Mouse (Mus musculus): ENCODE results near the gene Krt35. TPM values are rescaled to one million over a fixed set of nuclear protein-coding genes. Genes with fewer than 3 reads are reported as not detected.

The Krt35 gene
- polyA plus RNA-seq (2012; rRNA removed), result not detected in 2 replicates

GRCm38 (mm10) chr11:100096141-100096540 lies at the start of gene Krt35:
Gene Krt35, minus strand, starts transcription at chr11:100096241.

GRCm38 (mm10) chr11:100135731-100136130 lies 39.7 kb upstream of the Krt35 start, which contains the start of gene Krt15:
Gene Krt15, minus strand, starts transcription at chr11:100135928.

GRCm38 (mm10) chr11:100121466-100121865 lies 25.4 kb upstream of the Krt35 start, which contains the start of gene Krt13:
Gene Krt13, minus strand, starts transcription at chr11:100121566.

GRCm38 (mm10) chr11:100105576-100106122 lies 9.6 kb upstream of the Krt35 start, which contains the start of gene Krt36:
Gene Krt36, minus strand, starts transcription at chr11:100105626.

GRCm38 (mm10) chr11:100087861-100088260 lies 8.2 kb downstream of the Krt35 start, which contains the start of gene Krt32:
Gene Krt32, minus strand, starts transcription at chr11:100088226.

GRCm38 (mm10) chr11:100050451-100050850 lies 45.6 kb downstream of the Krt35 start, which contains the start of gene Krt31:
Gene Krt31, minus strand, starts transcription at chr11:100050551.

Other genes starting within 250 kb of the Krt35 start
- 0.09 and 0.10 TPM in 2 replicates for gene Krtap4-16, start 244.6 kb downstream of the Krt35 start, polyA plus RNA-seq (2012; rRNA removed)
- not detected in 2 replicates for gene Gm11568, start 238.3 kb downstream of the Krt35 start, polyA plus RNA-seq (2012; rRNA removed)
- not detected in 2 replicates for gene Gm11559, start 231.8 kb downstream of the Krt35 start, polyA plus RNA-seq (2012; rRNA removed)
- not detected in 2 replicates for gene Krtap9-1, start 222.9 kb downstream of the Krt35 start, polyA plus RNA-seq (2012; rRNA removed)
- not detected in 2 replicates for gene Gm11567, start 217.1 kb downstream of the Krt35 start, polyA plus RNA-seq (2012; rRNA removed)
- not detected in 2 replicates for gene Krtap31-1, start 188.3 kb downstream of the Krt35 start, polyA plus RNA-seq (2012; rRNA removed)
- gene Gm11565, start 181.5 kb downstream of the Krt35 start, polyA plus RNA-seq (2012; rRNA removed), result not detected in 2 replicates
- gene Krtap31-2, start 159.9 kb downstream of the Krt35 start, polyA plus RNA-seq (2012; rRNA removed), result not detected in 2 replicates
- not detected in 2 replicates for gene Krtap9-5, start 147.8 kb downstream of the Krt35 start, polyA plus RNA-seq (2012; rRNA removed)
- gene Krtap29-1, start 117.2 kb downstream of the Krt35 start, polyA plus RNA-seq (2012; rRNA removed), result not detected in 2 replicates
- gene Krtap16-1, start 109.6 kb downstream of the Krt35 start, polyA plus RNA-seq (2012; rRNA removed), result not detected in 2 replicates
- not detected in 2 replicates for gene Krtap17-1, start 102.2 kb downstream of the Krt35 start, polyA plus RNA-seq (2012; rRNA removed)
- gene Krt33a, start 80.0 kb downstream of the Krt35 start, polyA plus RNA-seq (2012; rRNA removed), result not detected in 2 replicates
- gene Krt33b, start 66.4 kb downstream of the Krt35 start, polyA plus RNA-seq (2012; rRNA removed), result not detected in 2 replicates
- gene Krt34, start 54.7 kb downstream of the Krt35 start, polyA plus RNA-seq (2012; rRNA removed), result not detected in 2 replicates
- gene Krt31, start 45.7 kb downstream of the Krt35 start, polyA plus RNA-seq (2012; rRNA removed), result not detected in 2 replicates
- gene Krt32, start 8.0 kb downstream of the Krt35 start, polyA plus RNA-seq (2012; rRNA removed), result not detected in 2 replicates
- gene Krt36, start 9.4 kb upstream of the Krt35 start, polyA plus RNA-seq (2012; rRNA removed), result not detected in 2 replicates
- 0.03 TPM in 1 of 2 replicates, not detected in the other for gene Krt13, start 25.3 kb upstream of the Krt35 start, polyA plus RNA-seq (2012; rRNA removed)
- 0.07 and 0.50 TPM in 2 replicates for gene Krt15, start 39.7 kb upstream of the Krt35 start, polyA plus RNA-seq (2012; rRNA removed)
- 1.4 and 4.5 TPM in 2 replicates for gene Krt19, start 52.4 kb upstream of the Krt35 start, polyA plus RNA-seq (2012; rRNA removed)
- gene Krt9, start 97.0 kb upstream of the Krt35 start, polyA plus RNA-seq (2012; rRNA removed), result not detected in 2 replicates
- 0.17 and 0.45 TPM in 2 replicates for gene Krt14, start 111.3 kb upstream of the Krt35 start, polyA plus RNA-seq (2012; rRNA removed)
- not detected in 2 replicates for gene Krt16, start 152.7 kb upstream of the Krt35 start, polyA plus RNA-seq (2012; rRNA removed)
- gene Krt17, start 164.8 kb upstream of the Krt35 start, polyA plus RNA-seq (2012; rRNA removed), result 0.05 and 0.21 TPM in 2 replicates
- gene Krt42, start 173.6 kb upstream of the Krt35 start, polyA plus RNA-seq (2012; rRNA removed), result not detected in 2 replicates
- gene Eif1, start 223.6 kb upstream of the Krt35 start, polyA plus RNA-seq (2012; rRNA removed), result 227 and 233 TPM in 2 replicates
- gene Gast, start 238.2 kb upstream of the Krt35 start, polyA plus RNA-seq (2012; rRNA removed), result not detected in 2 replicates